Mouse (Mus musculus) heart, adult 2 months (tissue): ENCODE data around the gene Hopx.

Source experiments
- CTCF ChIP-seq: fragments of 200-600 bp; IDR thresholded peaks from 2 replicates; pipeline ENCODE4 v1.8.1; 2022; ENCODE audit warnings: antibody characterized with exemption, mild to moderate bottlenecking, moderate library complexity
- EP300 ChIP-seq: fragments of 200-500 bp; IDR thresholded peaks from 2 replicates; pipeline ENCODE4 v1.6.1; 2011; ENCODE audit warnings: low read depth, low read length, control low read depth; ENCODE audit not compliant: insufficient read depth
- POLR2A ChIP-seq: fragments of 200-500 bp; IDR thresholded peaks from 2 replicates; pipeline ENCODE4 v1.6.1; 2011; ENCODE audit warnings: mild to moderate bottlenecking, low read depth, low read length, control low read depth; ENCODE audit not compliant: insufficient read depth

GRCm38 (mm10) chr5:77163597-77163996 lies 48.7 kb upstream of the Hopx start:
- TF ChIP-seq EP300 = no peak
- no peak for TF ChIP-seq CTCF
- TF ChIP-seq POLR2A = no peak
